Mouse (Mus musculus) naive thymus-derived CD4-positive, alpha-beta T cell, adult 2 months (primary cell): ENCODE measurements around the gene Hspb9.

Experiments used
- DNase-seq: peaks from one replicate; pipeline ENCODE4 v3.0.0-alpha.2; 2011; ENCODE audit warnings: low read depth

Gene Hspb9

GRCm38 (mm10) chr11:100713735-100714533, at the start of gene Hspb9:
Gene Hspb9, plus strand, starts transcription at chr11:100713850.
- peak; percentile 84 for DNase-seq

GRCm38 (mm10) chr11:100671049-100671448, 42.6 kb upstream of the Hspb9 start:
- DNase-seq: no peak

GRCm38 (mm10) chr11:100671956-100672355, 41.7 kb upstream of the Hspb9 start:
- no peak for DNase-seq

- DNase-seq: no peak
Observed at GRCm38 (mm10) chr11:100673169-100673568, 40.5 kb upstream of the Hspb9 start.

- no peak for DNase-seq
Observed at GRCm38 (mm10) chr11:100677810-100678209, 35.8 kb upstream of the Hspb9 start.

- DNase-seq: no peak
Observed at GRCm38 (mm10) chr11:100681826-100682225, 31.8 kb upstream of the Hspb9 start.

GRCm38 (mm10) chr11:100682526-100682925, 31.1 kb upstream of the Hspb9 start:
- DNase-seq: no peak

- no peak for DNase-seq
Observed at GRCm38 (mm10) chr11:100684084-100684483, 29.6 kb upstream of the Hspb9 start.

- no peak for DNase-seq
Observed at GRCm38 (mm10) chr11:100685371-100685770, 28.3 kb upstream of the Hspb9 start.

- DNase-seq: no peak
Observed at GRCm38 (mm10) chr11:100687265-100687664, 26.4 kb upstream of the Hspb9 start.

GRCm38 (mm10) chr11:100688443-100688842, 25.2 kb upstream of the Hspb9 start:
- DNase-seq: no peak

- DNase-seq: no peak
Observed at GRCm38 (mm10) chr11:100690389-100690788, 23.3 kb upstream of the Hspb9 start.

GRCm38 (mm10) chr11:100692164-100692616, 21.5 kb upstream of the Hspb9 start, which contains the start of gene Zfp385c:
Gene Zfp385c, minus strand, starts transcription at chr11:100692455.
- DNase-seq: peak; percentile 53

- no peak for DNase-seq
Observed at GRCm38 (mm10) chr11:100693154-100693553, 20.5 kb upstream of the Hspb9 start.

GRCm38 (mm10) chr11:100694926-100695325, 18.7 kb upstream of the Hspb9 start:
- peak; percentile 80 for DNase-seq

- DNase-seq: no peak
Observed at GRCm38 (mm10) chr11:100697921-100698320, 15.7 kb upstream of the Hspb9 start.

- DNase-seq: no peak
Observed at GRCm38 (mm10) chr11:100700710-100701109, 12.9 kb upstream of the Hspb9 start.

GRCm38 (mm10) chr11:100701301-100701700, 12.3 kb upstream of the Hspb9 start:
- DNase-seq: peak; percentile 25

GRCm38 (mm10) chr11:100702081-100702851, 11.4 kb upstream of the Hspb9 start:
- peak; percentile 90 for DNase-seq

- no peak for DNase-seq
Observed at GRCm38 (mm10) chr11:100702906-100703305, 10.7 kb upstream of the Hspb9 start.

GRCm38 (mm10) chr11:100703366-100703765, 10.3 kb upstream of the Hspb9 start:
- peak; percentile 55 for DNase-seq

- DNase-seq: peak; percentile 77
Observed at GRCm38 (mm10) chr11:100703851-100704531, 9.7 kb upstream of the Hspb9 start, which contains the start of gene Dhx58. Gene Dhx58, minus strand, starts transcription at chr11:100704271.
